Mouse (Mus musculus): ENCODE results near the gene Csrp1. TPM values are rescaled to one million over a fixed set of nuclear protein-coding genes. Genes with fewer than 3 reads are reported as not detected.

Gene Csrp1
- polyA plus RNA-seq, 1 experiment from 2014 or later = 285 TPM

DNA sequence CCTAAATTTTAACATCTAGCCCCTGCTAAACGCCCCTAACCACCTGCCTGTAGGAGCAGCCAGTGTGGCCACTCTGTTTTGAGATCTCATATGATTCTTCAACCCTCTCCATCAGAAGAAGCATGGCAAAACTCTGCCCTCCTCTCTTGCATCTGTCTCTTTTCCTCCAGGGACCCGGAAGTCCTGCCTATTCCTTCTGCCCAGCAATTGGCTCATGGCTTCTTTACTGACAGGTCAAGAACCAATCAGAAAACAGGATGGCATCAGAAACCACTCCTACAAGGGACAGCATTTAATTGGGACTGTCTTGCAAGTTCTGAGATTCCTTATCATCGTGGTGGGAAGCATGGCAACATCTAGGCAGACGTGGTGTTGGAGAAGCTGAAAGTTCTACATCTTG, 11.5 kb upstream of the Csrp1 start:
- no peak overlapping the region for H3K9ac ChIP-seq (ENCODE audit: low read depth, low read length)
- no peak for ATAC-seq
- no peak overlapping the region for H3K27ac ChIP-seq (ENCODE audit: low read depth, low read length)
- H3K9me3 ChIP-seq (ENCODE audit: control insufficient read depth) = no peaks in the 10 kb centered on the region
- H3K27me3 ChIP-seq (replicated peaks; ENCODE audit: control insufficient read depth, insufficient read depth, low read length) = no peaks in the 10 kb centered on the region
- H3K4me2 ChIP-seq (replicated peaks; ENCODE audit: low read depth) = no peak overlapping the region
- H3K36me3 ChIP-seq (ENCODE audit: control insufficient read depth, insufficient read depth) = no peaks in the 10 kb centered on the region
- no peaks in the 10 kb centered on the region for H3K4me1 ChIP-seq (replicated peaks; ENCODE audit: control insufficient read depth, insufficient read depth, low read length)
- WGBS = 46% methylated on average over 4 of the region's 4 CpGs
- no peak for TF ChIP-seq CTCF (IDR thresholded peaks at IDR 0.05; ENCODE audit: low read depth)
- no peak overlapping the region for H3K4me3 ChIP-seq (ENCODE audit: low read depth, low read length)

DNA sequence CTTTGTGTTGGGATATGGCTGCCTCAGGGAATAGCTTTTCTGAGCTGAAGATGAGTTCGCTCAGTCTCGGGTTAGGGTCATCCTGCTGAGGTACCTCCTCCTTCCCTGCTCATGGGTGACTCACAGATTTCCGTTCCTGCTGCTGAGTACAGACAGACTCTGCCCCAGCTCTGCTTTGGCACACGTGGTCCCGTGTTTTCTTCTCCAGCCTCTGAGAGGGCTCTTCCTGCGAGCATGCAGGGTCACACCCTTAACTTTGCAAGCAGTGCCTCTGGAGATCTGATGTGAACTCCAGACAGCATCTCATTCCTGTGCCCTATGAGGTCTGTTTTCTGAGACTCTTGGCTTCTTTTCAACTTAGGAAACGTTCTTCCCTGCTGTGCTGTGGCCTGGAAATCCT, 8.7 kb upstream of the Csrp1 start:
- TF ChIP-seq CTCF (IDR thresholded peaks at IDR 0.05; ENCODE audit: low read depth) = no peak
- WGBS = 30% methylated on average over 7 of the region's 7 CpGs
- Histone ChIP-seq H3K36me3 (ENCODE audit: control insufficient read depth, insufficient read depth) (no peaks in the 10 kb centered on the region), H3K4me2 (replicated peaks; ENCODE audit: low read depth) (no peak overlapping the region), H3K4me1 (replicated peaks; ENCODE audit: control insufficient read depth, insufficient read depth, low read length) (no peaks in the 10 kb centered on the region), H3K9ac (ENCODE audit: low read depth, low read length) (no peak overlapping the region), H3K4me3 (ENCODE audit: low read depth, low read length) (no peak overlapping the region), H3K27ac (ENCODE audit: low read depth, low read length) (no peak overlapping the region), H3K27me3 (replicated peaks; ENCODE audit: control insufficient read depth, insufficient read depth, low read length) (no peaks in the 10 kb centered on the region), H3K9me3 (ENCODE audit: control insufficient read depth) (no peaks in the 10 kb centered on the region)
- no peak for ATAC-seq

GRCm38 (mm10) chr1:135714028-135714815, 5.6 kb upstream of the Csrp1 start:
- Histone ChIP-seq H3K27ac (ENCODE audit: low read depth, low read length) (no peak overlapping the region), H3K4me2 (replicated peaks; ENCODE audit: low read depth) (no peak overlapping the region), H3K4me3 (ENCODE audit: low read depth, low read length) (no peak overlapping the region), H3K36me3 (ENCODE audit: control insufficient read depth, insufficient read depth) (no peaks in the 10 kb centered on the region), H3K9ac (ENCODE audit: low read depth, low read length) (no peak overlapping the region), H3K27me3 (replicated peaks; ENCODE audit: control insufficient read depth, insufficient read depth, low read length) (no peaks in the 10 kb centered on the region), H3K4me1 (replicated peaks; ENCODE audit: control insufficient read depth, insufficient read depth, low read length) (no peaks in the 10 kb centered on the region), H3K9me3 (ENCODE audit: control insufficient read depth) (no peaks in the 10 kb centered on the region)
- ATAC-seq = no peak
- no peak for TF ChIP-seq CTCF (IDR thresholded peaks at IDR 0.05; ENCODE audit: low read depth)
- whole genome bisulfite sequencing = 84% methylated on average over 9 of the region's 9 CpGs

GRCm38 (mm10) chr1:135714901-135715609, 4.8 kb upstream of the Csrp1 start:
- no peak for TF ChIP-seq CTCF (IDR thresholded peaks at IDR 0.05; ENCODE audit: low read depth)
- no peak for ATAC-seq
- Histone ChIP-seq H3K27me3 (replicated peaks; ENCODE audit: control insufficient read depth, insufficient read depth, low read length) (no peaks in the 10 kb centered on the region), H3K4me2 (replicated peaks; ENCODE audit: low read depth) (no peak overlapping the region), H3K4me3 (ENCODE audit: low read depth, low read length) (no peak overlapping the region), H3K4me1 (replicated peaks; ENCODE audit: control insufficient read depth, insufficient read depth, low read length) (0 out of 2 replicates have a peak, but pooled peaks cover 4% of the 10 kb centered on the region), H3K36me3 (ENCODE audit: control insufficient read depth, insufficient read depth) (no peaks in the 10 kb centered on the region), H3K9me3 (ENCODE audit: control insufficient read depth) (no peaks in the 10 kb centered on the region), H3K27ac (ENCODE audit: low read depth, low read length) (no peak overlapping the region), H3K9ac (ENCODE audit: low read depth, low read length) (no peak overlapping the region)
- WGBS = 73% methylated on average over 3 of the region's 3 CpGs

DNA sequence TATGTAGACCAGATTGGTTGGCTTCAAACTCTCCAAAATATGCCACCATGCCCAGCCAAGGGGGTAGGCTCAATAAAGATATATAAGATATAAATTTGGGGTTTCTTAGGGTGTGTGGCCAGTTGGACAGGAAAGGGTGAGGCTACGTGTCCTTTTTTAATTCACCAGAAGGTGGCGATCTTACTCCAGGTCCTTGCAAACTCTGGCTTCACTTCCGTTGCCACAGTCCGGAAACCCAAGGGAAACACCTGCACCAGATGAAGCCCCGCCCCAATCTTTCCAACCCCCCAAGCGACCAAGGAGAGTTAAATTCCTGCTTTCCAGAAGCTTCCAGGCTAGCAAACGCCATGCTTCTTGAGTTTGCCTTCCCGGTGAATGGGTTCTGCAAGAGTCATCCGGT, 375 bp upstream of the Csrp1 start:
- Histone ChIP-seq H3K27me3 (replicated peaks; ENCODE audit: control insufficient read depth, insufficient read depth, low read length) (no peaks in the 10 kb centered on the region), H3K36me3 (ENCODE audit: control insufficient read depth, insufficient read depth) (no peaks in the 10 kb centered on the region), H3K9ac (ENCODE audit: low read depth, low read length) (no peak overlapping the region), H3K4me3 (ENCODE audit: low read depth, low read length) (no peak overlapping the region), H3K27ac (ENCODE audit: low read depth, low read length) (no peak overlapping the region), H3K9me3 (ENCODE audit: control insufficient read depth) (no peaks in the 10 kb centered on the region), H3K4me1 (replicated peaks; ENCODE audit: control insufficient read depth, insufficient read depth, low read length) (0 out of 2 replicates have a peak, but pooled peaks cover 6% of the 10 kb centered on the region), H3K4me2 (replicated peaks; ENCODE audit: low read depth) (no peak overlapping the region)
- ATAC-seq = peak; percentile 61
- peak; percentile 90 for TF ChIP-seq CTCF (IDR thresholded peaks at IDR 0.05; ENCODE audit: low read depth)
- WGBS = 19% methylated on average over 9 of the region's 9 CpGs

GRCm38 (mm10) chr1:135723016-135723415, 3.2 kb downstream of the Csrp1 start:
- no peak overlapping the region for H3K27ac ChIP-seq (ENCODE audit: low read depth, low read length)
- no peaks in the 10 kb centered on the region for H3K36me3 ChIP-seq (ENCODE audit: control insufficient read depth, insufficient read depth)
- no peaks in the 10 kb centered on the region for H3K27me3 ChIP-seq (replicated peaks; ENCODE audit: control insufficient read depth, insufficient read depth, low read length)
- no peak overlapping the region for H3K4me3 ChIP-seq (ENCODE audit: low read depth, low read length)
- TF ChIP-seq CTCF (IDR thresholded peaks at IDR 0.05; ENCODE audit: low read depth) = no peak
- WGBS = 44% methylated on average over 1 of the region's 1 CpGs
- no peaks in the 10 kb centered on the region for H3K9me3 ChIP-seq (ENCODE audit: control insufficient read depth)
- no peak overlapping the region for H3K4me2 ChIP-seq (replicated peaks; ENCODE audit: low read depth)
- no peak overlapping the region for H3K9ac ChIP-seq (ENCODE audit: low read depth, low read length)
- ATAC-seq = peak; percentile 62
- H3K4me1 ChIP-seq (replicated peaks; ENCODE audit: control insufficient read depth, insufficient read depth, low read length) = 0 out of 2 replicates have a peak, but pooled peaks cover 6% of the 10 kb centered on the region

All from intestine, postnatal 0 days (tissue).